Mouse (Mus musculus) stomach, postnatal 0 days (tissue): ENCODE data around the gene Magt1. TPM values are rescaled to one million over a fixed set of nuclear protein-coding genes. Genes with fewer than 3 reads are reported as not detected.
"Not testable (repeated sequence)": the region's sequence is repeated elsewhere in the genome, so short reads cannot be mapped to it uniquely, and the experiment has no call there.

Experiments used
- ATAC-seq: fragments of 200-750 bp; cut with Nextera tagmentation; 2 replicates; pipeline ENCODE4 v1.8.0; 2017; ENCODE audit not compliant: low FRiP score, low TSS enrichment
- DNase-seq: peaks from one replicate; pipeline ENCODE4 v3.0.0-alpha.2; 2016; ENCODE audit warnings: low spot score
- H3K27ac ChIP-seq: fragments of 300-500 bp; sonication (generic); replicated peaks from 2 replicates; pipeline ENCODE4 v1.5.1; 2014; ENCODE audit warnings: mild to moderate bottlenecking, control low read depth
- H3K27me3 ChIP-seq: fragments of 300-500 bp; sonication (generic); 2 replicates; pipeline ENCODE4 v1.6.1; 2014; ENCODE audit warnings: low read length; ENCODE audit not compliant: control insufficient read depth, insufficient read depth
- H3K36me3 ChIP-seq: fragments of 300-500 bp; sonication (generic); 2 replicates; pipeline ENCODE4 v1.6.1; 2014; ENCODE audit warnings: low read length, mixed read lengths; ENCODE audit not compliant: control insufficient read depth, insufficient read depth
- H3K4me1 ChIP-seq: fragments of 300-500 bp; sonication (generic); replicated peaks from 2 replicates; pipeline ENCODE4 v1.6.1; 2014; ENCODE audit warnings: antibody characterized with exemption; ENCODE audit not compliant: control insufficient read depth, insufficient read depth
- H3K4me2 ChIP-seq: fragments of 300-500 bp; sonication (generic); replicated peaks from 2 replicates; pipeline ENCODE4 v1.6.1; 2014; ENCODE audit warnings: low read depth, mild to moderate bottlenecking, control low read depth, moderate library complexity
- H3K4me3 ChIP-seq: fragments of 300-500 bp; sonication (generic); 2 replicates; pipeline ENCODE4 v1.5.1; 2014; ENCODE audit warnings: low read depth, low read length, control low read depth
- H3K9ac ChIP-seq: fragments of 300-500 bp; sonication (generic); 2 replicates; pipeline ENCODE4 v1.6.1; 2014; ENCODE audit warnings: mild to moderate bottlenecking, low read length, control low read depth, mixed read lengths
- H3K9me3 ChIP-seq: fragments of 300-500 bp; sonication (generic); 2 replicates; pipeline ENCODE4 v1.6.1; 2016; ENCODE audit warnings: low read length; ENCODE audit not compliant: control insufficient read depth
- CTCF ChIP-seq: IDR thresholded peaks from 2 replicates; pipeline ENCODE4 v1.5.1; 2016; ENCODE audit warnings: antibody characterized with exemption, low read depth, mild to moderate bottlenecking, moderate library complexity
- EP300 ChIP-seq: optimal IDR thresholded peaks from 2 replicates; pipeline ENCODE3; 2016; ENCODE audit warnings: antibody characterized with exemption
- WGBS: fragments of 180-500 bp; shearing (Covaris S2); extraction: QIAGEN DNeasy Blood & Tissue Kit; methylation state at CpG from one replicate; pipeline ENCODE4 v1.1.7; 2014; 5-methylcytosine and 5-hydroxymethylcytosine counted together
- polyA plus RNA-seq: library from polyadenylated mRNA; unstranded; fragments of >200 nt; fragmentation: Nextera tagmentation; extraction: Ambion mirVana; gene quantifications from 2 replicates; pipeline ENCODE4 v1.2.1, GENCODE M21; 2015

The Magt1 gene
- polyA plus RNA-seq, 1 experiment from 2014 or later = 45.3 TPM

- no peaks in the 10 kb centered on the region for H3K27me3 ChIP-seq
- 92% methylated on average over 4 of the region's 4 CpGs for WGBS
- H3K4me3 ChIP-seq = no peak overlapping the region
- DNase-seq = no peak
- no peaks in the 10 kb centered on the region for H3K4me1 ChIP-seq
- no peaks in the 10 kb centered on the region for H3K9me3 ChIP-seq
- no peak overlapping the region for H3K27ac ChIP-seq
- H3K4me2 ChIP-seq = no peak overlapping the region
- TF ChIP-seq EP300 (no peak), CTCF (no peak)
- H3K9ac ChIP-seq = no peak overlapping the region
- no peak for ATAC-seq
- H3K36me3 ChIP-seq = no peaks in the 10 kb centered on the region
These were observed 5.8 kb upstream of the Magt1 start for GRCm38 (mm10) chrX:106017516-106017915.

DNA sequence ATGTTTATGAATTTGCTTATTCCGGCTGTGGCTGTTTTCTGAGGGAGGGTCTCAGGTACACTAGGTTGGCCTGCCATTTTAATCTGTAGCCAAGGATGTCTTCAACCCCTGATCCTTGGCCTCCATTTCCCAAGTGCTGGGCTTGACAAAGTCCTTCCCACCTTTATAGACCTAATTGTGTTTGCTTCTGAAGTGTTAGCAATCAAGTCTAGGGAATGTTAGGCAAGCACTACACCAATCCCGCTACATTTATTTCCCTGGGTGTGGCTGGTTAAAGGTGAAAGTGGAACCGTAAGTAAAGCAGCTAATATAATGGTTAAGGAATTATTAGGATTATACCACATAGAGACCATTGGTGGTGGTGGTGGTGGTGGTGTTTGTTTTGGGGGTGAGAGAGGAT lies 5.4 kb upstream of the Magt1 start:
- Histone ChIP-seq H3K9me3 (no peaks in the 10 kb centered on the region), H3K4me2 (no peak overlapping the region), H3K4me1 (no peaks in the 10 kb centered on the region), H3K27ac (no peak overlapping the region), H3K27me3 (no peaks in the 10 kb centered on the region), H3K36me3 (no peaks in the 10 kb centered on the region), H3K4me3 (no peak overlapping the region), H3K9ac (0 out of 2 replicates have a peak overlapping the region, but pooled peaks have one; percentile 23)
- WGBS = 73% methylated on average over 3 of the region's 3 CpGs
- ATAC-seq (no peak), DNase-seq (peak; percentile 13)
- TF ChIP-seq EP300 = no peak
- no peak for TF ChIP-seq CTCF

GRCm38 (mm10) chrX:106015571-106016322 lies 4.0 kb upstream of the Magt1 start, which contains the start of gene Cox7b:
Gene Cox7b, plus strand, starts transcription at chrX:106015700.
- WGBS = 15% methylated on average over 26 of the region's 26 CpGs
- DNase-seq = peak; percentile 73
- peak; percentile 68 for ATAC-seq
- H3K9ac ChIP-seq = peak within 1 kb of the TSS; percentile 66
- peak within 1 kb of the TSS; percentile 51 for H3K4me3 ChIP-seq
- peak; percentile 82 for TF ChIP-seq EP300
- TF ChIP-seq CTCF = no peak
- H3K27me3 ChIP-seq = no peaks in the 10 kb centered on the region
- no peaks in the 10 kb centered on the region for H3K4me1 ChIP-seq
- H3K27ac ChIP-seq = peak within 1 kb of the TSS; percentile 88
- no peaks in the 10 kb centered on the region for H3K9me3 ChIP-seq
- H3K4me2 ChIP-seq = peak within 1 kb of the TSS; percentile 44
- no peaks in the 10 kb centered on the region for H3K36me3 ChIP-seq

DNA sequence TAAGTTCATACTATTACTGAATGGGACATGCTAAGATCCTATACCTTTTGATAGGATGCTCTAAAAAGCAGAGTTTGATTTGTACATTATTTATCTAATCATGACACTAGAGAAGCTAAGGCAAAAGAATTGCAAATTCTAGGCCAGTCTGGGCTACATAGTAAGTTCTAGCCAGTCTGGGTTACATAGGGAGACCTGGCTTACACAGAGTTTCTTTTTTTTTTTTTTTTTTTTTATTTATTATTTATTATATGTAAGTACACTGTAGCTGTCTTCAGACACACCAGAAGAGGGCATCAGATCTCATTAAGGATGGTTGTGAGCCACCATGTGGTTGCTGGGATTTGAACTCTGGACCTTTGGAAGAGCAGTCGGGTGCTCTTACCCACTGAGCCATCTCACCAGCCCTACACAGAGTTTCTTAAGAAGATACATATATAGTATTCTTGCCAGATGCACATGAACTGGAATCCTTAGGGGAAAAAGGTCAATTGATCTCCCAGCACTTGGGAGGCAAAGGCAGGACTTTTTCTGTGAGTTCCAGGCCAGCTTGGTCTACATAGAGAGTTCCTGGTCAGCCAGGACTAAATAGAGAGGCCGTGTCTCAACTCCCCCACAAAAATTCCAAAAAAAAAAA lies 3.2 kb upstream of the Magt1 start:
- ATAC-seq, H3K4me3 ChIP-seq, H3K4me2 ChIP-seq, H3K27ac ChIP-seq, DNase-seq, H3K36me3 ChIP-seq, H3K9me3 ChIP-seq, H3K27me3 ChIP-seq, H3K9ac ChIP-seq, H3K4me1 ChIP-seq: not testable (repeated sequence)
- WGBS = 56% methylated on average over 2 of the region's 2 CpGs

GRCm38 (mm10) chrX:106013217-106013616 lies 1.5 kb upstream of the Magt1 start:
- no peaks in the 10 kb centered on the region for H3K4me1 ChIP-seq
- H3K4me3 ChIP-seq = no peak overlapping the region
- H3K27me3 ChIP-seq = no peaks in the 10 kb centered on the region
- H3K36me3 ChIP-seq = no peaks in the 10 kb centered on the region
- H3K27ac ChIP-seq = no peak overlapping the region
- ATAC-seq (no peak), DNase-seq (peak; percentile 33)
- TF ChIP-seq EP300 (no peak), CTCF (peak; percentile 78)
- H3K4me2 ChIP-seq = no peak overlapping the region
- H3K9ac ChIP-seq = no peak overlapping the region
- no peaks in the 10 kb centered on the region for H3K9me3 ChIP-seq
- WGBS = 29% methylated on average over 2 of the region's 2 CpGs

GRCm38 (mm10) chrX:106012559-106012958 lies 853 bp upstream of the Magt1 start:
- ATAC-seq = no peak
- peak overlapping the region; percentile 27 for H3K4me3 ChIP-seq
- H3K4me1 ChIP-seq = no peaks in the 10 kb centered on the region
- no peaks in the 10 kb centered on the region for H3K36me3 ChIP-seq
- 62% methylated on average over 3 of the region's 3 CpGs for WGBS
- peak overlapping the region; percentile 70; the same call in 1 of the 2 replicates for H3K27ac ChIP-seq
- no peak for DNase-seq
- H3K9me3 ChIP-seq = no peaks in the 10 kb centered on the region
- no peaks in the 10 kb centered on the region for H3K27me3 ChIP-seq
- H3K4me2 ChIP-seq = peak overlapping the region; percentile 49; the same call in 1 of the 2 replicates
- H3K9ac ChIP-seq = no peak overlapping the region
- TF ChIP-seq EP300 (no peak), CTCF (no peak)
